Mouse (Mus musculus) neutrophil, adult 5-6 weeks (primary cell): ENCODE data around the gene Ralb. TPM values are rescaled to one million over a fixed set of nuclear protein-coding genes. Genes with fewer than 3 reads are reported as not detected.

Experiments
- ATAC-seq: fragments of 151-379, 151-347 bp; 2 replicates; pipeline ENCODE4 v1.8.0; 2017; ENCODE audit warnings: mild to moderate bottlenecking, moderate TSS enrichment; ENCODE audit not compliant: insufficient number of reproducible peaks, poor library complexity, low FRiP score, severe bottlenecking; ENCODE audit errors: extremely low read depth
- total RNA-seq: library from RNA; stranded (forward); fragments of 200-1000 nt; gene quantifications from 2 replicates; pipeline ENCODE4 v1.2.3, GENCODE M21; 2017

Ralb gene
- 44.1 and 46.2 TPM in 2 replicates for total RNA-seq

DNA sequence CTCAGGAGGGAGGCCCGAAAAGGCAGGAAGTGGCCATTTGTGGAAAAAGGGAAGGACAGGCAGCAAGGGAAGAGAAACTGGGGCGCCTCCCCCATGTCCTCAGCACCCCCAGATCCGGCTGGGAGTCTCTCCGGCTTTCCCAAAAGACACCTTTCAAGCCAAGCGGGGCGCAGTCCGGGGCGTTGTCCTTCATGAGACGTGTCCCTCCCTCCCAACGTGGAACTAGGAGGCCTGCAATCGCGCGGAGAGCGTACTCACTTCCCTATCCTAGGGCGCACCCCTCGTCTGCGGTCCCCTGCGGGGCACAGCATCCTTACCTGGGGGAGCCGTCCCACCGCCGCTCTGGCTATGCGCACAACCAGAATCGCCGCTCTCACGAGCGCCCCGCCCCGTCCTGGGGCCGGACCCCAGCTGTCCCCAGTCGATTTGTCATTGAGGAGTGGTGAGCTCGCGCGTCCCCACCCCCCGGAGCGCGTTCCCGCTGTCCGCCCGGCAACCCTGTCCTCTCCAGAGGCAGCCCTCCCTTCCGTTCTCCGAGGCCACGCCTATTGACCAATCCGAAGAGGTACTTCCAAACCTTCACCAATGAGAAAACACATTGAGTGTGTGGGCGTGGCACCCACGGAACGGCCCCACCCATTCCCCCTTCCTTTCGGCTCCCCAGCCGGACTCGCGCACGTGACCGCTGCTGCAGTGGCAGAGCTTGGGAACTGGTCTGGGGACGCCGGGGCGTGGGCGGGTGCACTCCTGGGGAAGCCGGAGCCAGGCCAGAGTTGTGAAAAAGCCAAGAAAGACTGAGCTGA, at the start of gene Ralb:
Gene Ralb, minus strand, starts transcription at position 535 of the 803 bp plus-strand sequence.
- peak; percentile 94 for ATAC-seq

- no peak for ATAC-seq
Measured at GRCm38 (mm10) chr1:119551651-119552050, 47.1 kb upstream of the Ralb start.

DNA sequence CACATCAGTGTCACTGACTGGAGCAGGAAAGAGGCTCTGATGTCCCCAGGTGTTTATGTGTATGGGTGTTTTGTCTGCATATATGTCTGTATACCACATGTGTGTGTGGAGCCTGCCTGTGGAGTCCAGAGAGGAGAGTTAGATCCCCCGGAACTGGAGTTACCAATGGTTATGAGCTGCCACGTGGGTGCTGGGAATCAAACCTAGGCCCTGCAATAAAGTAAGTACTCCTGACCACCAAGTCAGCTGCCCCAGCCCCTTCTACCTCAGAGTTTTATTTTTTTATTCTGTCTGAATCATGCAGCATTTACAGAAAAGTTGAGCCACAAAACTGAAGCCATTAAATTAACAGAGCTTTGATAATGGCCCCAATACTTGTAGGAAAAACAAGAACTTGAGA, 45.5 kb upstream of the Ralb start:
- no peak for ATAC-seq

GRCm38 (mm10) chr1:119549327-119549689, 44.7 kb upstream of the Ralb start:
- ATAC-seq: no peak

- ATAC-seq: peak; percentile 76
Measured at GRCm38 (mm10) chr1:119548668-119549326, 44.2 kb upstream of the Ralb start.

DNA sequence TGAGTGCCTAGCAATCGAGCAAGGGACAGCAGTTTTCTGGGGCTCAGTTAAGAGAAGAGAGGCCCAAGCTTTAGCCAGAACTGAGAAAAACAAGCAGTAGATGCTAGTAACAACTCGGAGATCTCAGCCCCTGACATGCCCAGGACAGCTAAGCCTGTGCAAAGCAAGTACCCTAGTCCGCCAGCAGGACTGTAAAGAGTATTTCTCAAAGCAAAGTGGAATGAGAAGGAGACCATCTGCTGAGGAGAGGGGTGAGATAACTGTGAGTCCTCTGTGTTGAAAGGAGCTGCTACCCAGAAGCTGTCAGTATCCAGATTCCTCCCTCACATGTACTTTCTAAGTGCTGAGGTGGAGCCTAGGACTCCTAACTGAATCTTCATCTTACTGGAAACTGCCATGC, 41.9 kb upstream of the Ralb start:
- ATAC-seq: no peak

DNA sequence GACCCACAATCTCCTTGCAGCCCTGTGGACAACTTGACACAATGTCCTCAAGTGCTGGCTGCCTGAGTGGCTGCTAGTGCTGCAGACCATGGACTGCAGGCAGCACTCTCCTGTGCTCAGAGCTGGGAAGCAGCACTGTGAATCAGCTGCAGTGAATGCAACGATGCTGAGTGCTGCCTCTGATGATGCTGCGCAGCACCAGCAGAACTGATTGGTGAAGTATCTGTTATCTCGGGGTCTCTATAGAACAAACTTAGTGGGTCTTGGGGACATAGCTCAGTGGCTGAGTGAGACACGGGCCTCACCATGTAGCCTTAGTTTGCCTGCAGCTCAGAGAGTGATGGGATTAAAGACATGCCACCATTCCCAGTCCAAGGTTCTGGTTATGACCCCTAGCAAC, 41.1 kb upstream of the Ralb start:
- ATAC-seq: no peak

GRCm38 (mm10) chr1:119545164-119545563, 40.6 kb upstream of the Ralb start:
- no peak for ATAC-seq

GRCm38 (mm10) chr1:119544611-119545155, 40.1 kb upstream of the Ralb start:
- no peak for ATAC-seq

GRCm38 (mm10) chr1:119543316-119543715, 38.7 kb upstream of the Ralb start:
- ATAC-seq: no peak

DNA sequence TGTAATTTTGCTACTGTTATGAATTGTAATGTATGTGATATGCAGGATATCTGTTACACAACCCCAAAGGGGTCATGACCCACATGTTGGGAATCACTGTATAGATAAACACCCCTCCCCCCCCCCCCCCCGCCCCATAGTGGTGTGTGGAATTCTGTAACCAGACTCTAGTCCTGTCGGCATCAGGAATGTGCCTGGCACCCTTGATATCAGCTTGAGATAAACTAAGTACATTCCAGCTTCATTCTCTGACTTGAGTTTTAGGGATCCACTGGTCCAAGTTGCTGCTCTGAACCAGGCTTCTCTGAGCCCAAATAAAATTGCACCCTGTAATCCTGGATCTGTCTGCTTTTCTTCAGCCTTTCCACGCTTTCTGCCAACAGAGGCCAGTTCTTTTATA, 37.0 kb upstream of the Ralb start:
- ATAC-seq: no peak

- ATAC-seq: no peak
Measured at GRCm38 (mm10) chr1:119540836-119541557, 36.4 kb upstream of the Ralb start.

DNA sequence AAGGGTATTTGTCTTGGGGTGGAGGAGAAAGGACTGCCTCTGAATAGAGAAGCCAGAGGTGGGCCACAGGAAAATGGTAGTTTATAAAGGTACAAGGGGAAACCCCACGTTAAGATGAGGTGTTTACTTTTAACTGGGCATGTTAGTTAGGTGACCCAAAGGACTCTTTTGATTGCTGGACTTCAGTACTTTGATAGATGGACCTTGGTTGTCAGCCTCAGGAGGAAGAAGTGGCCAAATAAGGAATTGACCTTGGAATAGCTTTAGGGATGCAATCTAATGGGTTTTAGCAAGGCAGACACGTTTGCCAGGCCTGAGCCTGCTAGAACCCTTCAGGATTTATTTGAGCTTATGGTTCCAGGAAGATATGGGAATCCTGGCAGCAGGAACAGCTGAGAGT, 34.7 kb upstream of the Ralb start:
- ATAC-seq: no peak

GRCm38 (mm10) chr1:119537651-119538050, 33.1 kb upstream of the Ralb start:
- no peak for ATAC-seq

DNA sequence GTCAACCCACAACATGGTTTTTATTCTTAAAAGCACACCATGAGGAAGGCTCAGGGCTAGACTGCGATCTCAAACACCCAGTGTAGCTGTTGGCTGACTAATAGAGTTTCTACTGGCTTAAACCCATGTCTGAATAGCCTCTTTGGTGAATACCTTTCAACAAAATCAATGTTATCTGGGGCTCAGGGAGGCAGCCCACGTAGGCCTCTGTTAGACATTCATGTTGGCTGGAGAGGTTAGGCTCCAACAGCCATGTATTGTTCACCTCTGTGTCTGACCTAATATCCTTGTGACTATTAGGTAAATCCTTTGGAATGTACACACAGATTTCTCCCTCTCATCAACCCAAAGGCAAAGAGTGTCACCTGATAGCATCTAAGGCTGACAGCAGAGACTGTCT, 31.5 kb upstream of the Ralb start:
- ATAC-seq: no peak

- peak; percentile 84 for ATAC-seq
Measured at GRCm38 (mm10) chr1:119534341-119534740, 29.7 kb upstream of the Ralb start.

GRCm38 (mm10) chr1:119533093-119533805, 28.7 kb upstream of the Ralb start:
- no peak for ATAC-seq

- no peak for ATAC-seq
Measured at GRCm38 (mm10) chr1:119532165-119532564, 27.6 kb upstream of the Ralb start.

DNA sequence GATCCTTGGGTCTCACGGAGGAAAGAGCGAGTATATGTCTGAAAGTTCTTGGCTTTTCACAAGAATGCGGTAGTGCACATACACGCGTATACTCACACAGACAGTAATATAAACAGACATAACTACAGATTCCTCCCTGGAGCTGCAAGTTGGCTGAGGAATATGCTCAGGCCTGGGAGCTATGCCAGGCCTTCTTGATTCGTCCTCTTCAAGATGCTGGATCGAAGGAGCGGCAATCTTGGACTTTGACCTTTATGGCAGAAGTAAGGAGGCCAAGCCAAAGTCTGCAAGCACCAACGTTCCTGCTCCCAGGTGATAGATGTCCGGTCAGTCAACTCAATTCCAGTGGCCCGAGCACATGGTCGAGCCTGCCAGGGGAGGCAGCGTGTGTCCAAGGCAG, 26.3 kb upstream of the Ralb start:
- no peak for ATAC-seq
